Mouse (Mus musculus): ENCODE results near the gene Olfr164. TPM values are rescaled to one million over a fixed set of nuclear protein-coding genes. Genes with fewer than 3 reads are reported as not detected.

Olfr164 gene
- polyA plus RNA-seq (2014; fragmentation: Illumina TruSeq; extraction: RNeasy Lipid Tissue Mini Kit (QIAGEN cat#74804); ENCODE audit: low read depth, low replicate concordance), result not detected

GRCm38 (mm10) chr16:19313964-19314363 is at the start of gene Olfr164:
Olfr164 (minus strand) TSS chr16:19314064.

Other genes starting within 250 kb of the Olfr164 start
- gene Olfr165, start 109.1 kb upstream of the Olfr164 start, polyA plus RNA-seq (2014; fragmentation: Illumina TruSeq; extraction: RNeasy Lipid Tissue Mini Kit (QIAGEN cat#74804); ENCODE audit: low read depth, low replicate concordance), result 0.28 TPM
- not detected for gene Olfr166, start 169.6 kb upstream of the Olfr164 start, polyA plus RNA-seq (2014; fragmentation: Illumina TruSeq; extraction: RNeasy Lipid Tissue Mini Kit (QIAGEN cat#74804); ENCODE audit: low read depth, low replicate concordance)
- not detected for gene Olfr167, start 208.2 kb upstream of the Olfr164 start, polyA plus RNA-seq (2014; fragmentation: Illumina TruSeq; extraction: RNeasy Lipid Tissue Mini Kit (QIAGEN cat#74804); ENCODE audit: low read depth, low replicate concordance)
- not detected for gene Olfr168, start 221.5 kb upstream of the Olfr164 start, polyA plus RNA-seq (2014; fragmentation: Illumina TruSeq; extraction: RNeasy Lipid Tissue Mini Kit (QIAGEN cat#74804); ENCODE audit: low read depth, low replicate concordance)